In the genomic region with DNA sequence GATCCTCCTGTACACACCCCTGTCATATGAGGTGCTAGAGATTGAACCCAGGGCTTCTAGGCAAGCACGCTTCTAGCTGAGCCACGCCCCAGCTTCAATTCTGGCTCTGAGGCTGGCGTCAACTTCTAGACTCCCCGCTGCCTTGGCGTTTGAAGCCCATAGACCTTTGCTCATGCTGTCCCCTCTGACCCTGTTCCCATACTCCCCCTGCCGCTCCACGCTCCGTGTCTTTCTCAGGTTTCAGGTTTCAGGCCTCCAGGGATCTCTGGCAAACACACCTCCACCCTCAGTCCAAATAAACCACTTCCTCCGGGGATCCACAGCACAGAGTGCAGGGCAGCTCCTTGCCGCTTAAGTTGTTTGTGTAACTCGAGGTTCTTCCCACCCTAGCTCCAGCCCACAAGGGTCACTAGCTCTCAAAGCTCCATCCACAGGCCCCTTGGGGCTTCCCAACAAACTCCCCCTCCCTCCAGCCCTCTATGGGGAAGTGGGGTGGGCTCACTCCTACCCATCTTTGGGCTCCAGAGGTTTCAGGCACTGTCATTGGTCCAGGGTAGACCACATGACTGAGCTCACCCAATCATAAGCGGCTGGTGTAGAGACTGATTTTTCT, we compare ENCODE assay signal across 8 mouse cellular contexts. TPM values are rescaled to one million over a fixed set of nuclear protein-coding genes. Genes with fewer than 3 reads are reported as not detected.
DNase-seq lines count a peak whose midpoint lies in the region; ATAC-seq lines count a peak whose summit lies in the region.

No protein-coding gene starts in this region.

- peak; percentile 55 for DNase-seq in midbrain, embryonic 10.5 days (ENCODE audit: low spot score)
- DNase-seq in heart, postnatal 36 days: peak; percentile 44 to 62
- peak; percentile 50 for DNase-seq in liver
- no peak for DNase-seq in frontal cortex, postnatal 10 days (ENCODE audit: low spot score in 2 of 2)
- no peak for DNase-seq in gastrocnemius, postnatal 4 days (ENCODE audit: low spot score in 2 of 2)

- no peak overlapping the region for H3K4me2 ChIP-seq in midbrain, embryonic 15.5 days
- peak overlapping the region; percentile 23; the same call in 1 of the 2 replicates for H3K4me2 ChIP-seq in neural tube, embryonic 15.5 days

- no peaks in the 10 kb centered on the region for H3K9me3 ChIP-seq in midbrain, embryonic 10.5 days (replicated peaks)
- H3K9me3 ChIP-seq in midbrain, embryonic 15.5 days: no peaks in the 10 kb centered on the region
- H3K9me3 ChIP-seq in neural tube, embryonic 15.5 days (replicated peaks): no peaks in the 10 kb centered on the region

- peaks cover 15% of the 10 kb centered on the region for H3K4me1 ChIP-seq in midbrain, embryonic 10.5 days
- H3K4me1 ChIP-seq in midbrain, embryonic 15.5 days: no peaks in the 10 kb centered on the region
- no peaks in the 10 kb centered on the region for H3K4me1 ChIP-seq in neural tube, embryonic 15.5 days

- H3K9ac ChIP-seq in midbrain, embryonic 15.5 days: no peak overlapping the region
- H3K9ac ChIP-seq in neural tube, embryonic 15.5 days (replicated peaks): no peak overlapping the region

- WGBS in midbrain, embryonic 10.5 days: 17% methylated on average over 12 of the region's 12 CpGs
- WGBS in midbrain, embryonic 15.5 days: 15% methylated on average over 12 of the region's 12 CpGs
- WGBS in neural tube, embryonic 15.5 days: 12% methylated on average over 12 of the region's 12 CpGs

- intact Hi-C loops in heart, postnatal 36 days (cut with DNase I): no loop called here

- 0 out of 2 replicates have a peak overlapping the region, but pooled peaks have one; percentile 55 for H3K27ac ChIP-seq in midbrain, embryonic 10.5 days (replicated peaks)
- no peak overlapping the region for H3K27ac ChIP-seq in midbrain, embryonic 15.5 days
- no peak overlapping the region for H3K27ac ChIP-seq in neural tube, embryonic 15.5 days (replicated peaks)

- H3K4me3 ChIP-seq in midbrain, embryonic 10.5 days: peak overlapping the region; percentile 16; the same call in 1 of the 2 replicates
- no peak overlapping the region for H3K4me3 ChIP-seq in midbrain, embryonic 15.5 days
- no peak overlapping the region for H3K4me3 ChIP-seq in neural tube, embryonic 15.5 days (replicated peaks)

- no peaks in the 10 kb centered on the region for H3K27me3 ChIP-seq in midbrain, embryonic 10.5 days (ENCODE audit: low read depth, poor library complexity, severe bottlenecking)
- no peaks in the 10 kb centered on the region for H3K27me3 ChIP-seq in midbrain, embryonic 15.5 days (replicated peaks)
- no peaks in the 10 kb centered on the region for H3K27me3 ChIP-seq in neural tube, embryonic 15.5 days (replicated peaks)

- H3K36me3 ChIP-seq in midbrain, embryonic 10.5 days: no peaks in the 10 kb centered on the region
- H3K36me3 ChIP-seq in midbrain, embryonic 15.5 days (replicated peaks): no peaks in the 10 kb centered on the region
- no peaks in the 10 kb centered on the region for H3K36me3 ChIP-seq in neural tube, embryonic 15.5 days

- ATAC-seq in midbrain, embryonic 15.5 days (replicated peaks): no peak
- ATAC-seq in activated CD4-positive, CD25-positive, alpha-beta regulatory T cell, adult 4 months: peak; percentile 76
- no peak for ATAC-seq in neural tube, embryonic 15.5 days (ENCODE audit: low FRiP score)

RNA-seq across cellular contexts. Expression of a gene that starts 20.0 kb away (rescaled TPM):
- polyA plus RNA-seq in midbrain, embryonic 10.5 days (2016; fragmentation: Nextera tagmentation; extraction: Ambion mirVana): 224 and 229 TPM in 2 replicates
- polyA plus RNA-seq in midbrain, embryonic 15.5 days (2015; fragmentation: Nextera tagmentation; extraction: Ambion mirVana): 63.8 and 69.5 TPM in 2 replicates
- polyA plus RNA-seq in activated CD4-positive, CD25-positive, alpha-beta regulatory T cell, adult 4 months (2017; shearing (Covaris generic)): 1 to 10 TPM; 4.5 to 8.8 TPM
- 100 to 1,000 TPM; 241 to 254 TPM for total RNA-seq in heart, postnatal 36 days (2021)
- 45.3 and 62.7 TPM in 2 replicates for polyA plus RNA-seq in neural tube, embryonic 15.5 days (2015; fragmentation: Nextera tagmentation; extraction: Ambion mirVana)
- 100 to 1,000 TPM; 109 to 115 TPM for total RNA-seq in gastrocnemius, postnatal 4 days (2021)

Comparison
In these comparisons a context has a peak if more than half of its experiments do, and no peak if none do; other contexts are left out.
1. DNase-seq: peak in midbrain, embryonic 10.5 days (single experiment), heart, postnatal 36 days (2 of 2) and liver (single experiment); none in frontal cortex, postnatal 10 days (0 of 2) and gastrocnemius, postnatal 4 days (0 of 2).